Mouse (Mus musculus) liver, embryonic 14 days (tissue): ENCODE results near the gene Gm10645. TPM values are rescaled to one million over a fixed set of nuclear protein-coding genes. Genes with fewer than 3 reads are reported as not detected.

Experiments
- polyA plus RNA-seq: library from polyadenylated mRNA; depleted of rRNA; stranded (reverse); fragments of >200 nt; gene quantifications from 2 replicates; pipeline ENCODE4 v1.2.3, GENCODE M21; 2012; rRNA removed

Gm10645 gene
- 0.08 and 0.16 TPM in 2 replicates for polyA plus RNA-seq

DNA sequence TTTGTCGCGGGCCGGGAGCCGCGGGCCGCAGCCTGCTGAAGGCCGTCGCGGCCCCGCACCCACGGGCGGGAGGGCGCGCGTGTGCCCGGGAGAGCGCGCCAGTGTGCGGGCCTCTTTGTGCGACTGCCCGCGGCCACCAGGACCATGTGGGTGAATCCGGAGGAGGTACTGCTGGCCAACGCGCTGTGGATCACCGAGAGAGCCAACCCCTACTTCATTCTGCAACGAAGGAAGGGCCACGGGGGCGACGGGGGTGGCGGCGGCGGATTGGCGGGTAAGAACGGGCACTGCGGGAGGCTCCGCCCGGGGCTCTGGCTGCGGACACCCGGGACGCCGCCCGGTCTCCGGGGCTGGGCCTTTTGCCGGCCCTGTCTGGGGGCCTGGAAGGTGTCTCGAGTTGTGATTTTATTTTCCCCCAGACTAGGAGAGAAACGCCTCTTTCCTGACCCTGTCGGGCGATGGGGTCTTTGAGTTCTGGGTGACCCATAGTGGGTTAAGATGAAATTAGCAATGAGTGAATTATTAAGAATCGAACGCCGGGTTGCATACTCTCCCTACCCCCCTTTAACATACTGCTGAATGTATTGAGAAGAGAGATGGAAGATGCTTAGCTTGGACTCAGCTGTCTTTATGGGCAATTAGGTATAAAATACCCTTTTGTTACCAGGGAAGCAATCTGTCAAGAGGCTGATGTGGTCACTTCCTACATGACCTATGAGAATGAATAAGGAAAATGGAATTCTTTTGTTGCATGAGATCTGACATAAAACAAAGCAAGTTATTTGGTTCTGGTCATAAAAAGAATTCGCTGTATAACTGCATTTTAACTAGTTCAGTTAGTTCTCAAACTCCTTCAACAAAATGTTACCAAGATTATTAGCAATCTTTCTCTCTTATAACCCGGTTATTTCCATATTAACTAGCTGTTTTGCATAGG, at the start of gene Gm10645:
Gene Gm10645 (minus strand): TSS at position 240 of the 937 bp plus-strand sequence.

GRCm38 (mm10) chr8:83165235-83165930, 587 bp downstream of the Gm10645 start, which contains the start of gene Tbc1d9:
Tbc1d9 (plus strand) TSS chr8:83165352.

Other genes starting within 250 kb of the Gm10645 start
- 0.87 and 1.3 TPM in 2 replicates for gene Tbc1d9, start 818 bp downstream of the Gm10645 start, polyA plus RNA-seq
- not detected in 2 replicates for gene Ucp1, start 124.2 kb upstream of the Gm10645 start, polyA plus RNA-seq
- 3.2 and 3.7 TPM in 2 replicates for gene Elmod2, start 166.3 kb upstream of the Gm10645 start, polyA plus RNA-seq
- not detected in 2 replicates for gene Mgat4d, start 182.3 kb upstream of the Gm10645 start, polyA plus RNA-seq
- 0.29 and 0.35 TPM in 2 replicates for gene Clgn, start 223.7 kb upstream of the Gm10645 start, polyA plus RNA-seq